Mouse (Mus musculus): Measurements from ENCODE around the gene Parp12.

GRCm38 (mm10) chr6:39106812-39107211 is 11.3 kb downstream of the Parp12 start:
- TF ChIP-seq POLR2A (IDR thresholded peaks at IDR 0.05; ENCODE audit: insufficient read depth, low read length) = no peak
- no peak for TF ChIP-seq EP300 (IDR thresholded peaks at IDR 0.05; ENCODE audit: insufficient read depth, low read depth, low read length)

Measured in ES-Bruce4 (cell line).